In genomic region chr17:32437106-32437505, GRCm38 (mm10) we compare ENCODE assay signal across 21 mouse cellular contexts. TPM values are rescaled to one million over a fixed set of nuclear protein-coding genes. Genes with fewer than 3 reads are reported as not detected.
DNase-seq lines count a peak whose midpoint lies in the region; ATAC-seq lines count a peak whose summit lies in the region.
"Had no signal": no experiment of that assay in that cellular context is flagged by ENCODE, and none has a peak within 500 bp of the region (broad histone marks: within the 10 kb centered on the region; RNA-seq: fewer than 3 reads in every experiment).

No protein-coding gene starts in this region.

- intact Hi-C loops in heart, postnatal 36 days (cut with DNase I): no loop called here

- no peak for ATAC-seq in activated CD4-positive, CD25-positive, alpha-beta regulatory T cell, adult 4 months
- ATAC-seq: CD4-positive, CD25-positive, alpha-beta regulatory T cell, adult 4 months; forebrain, embryonic 13.5 days; forebrain, embryonic 15.5 days; forebrain, postnatal 0 days had no signal

- DNase-seq in adrenal gland, adult 8-10 months: peak; percentile 11
- DNase-seq in adrenal gland, adult 18-20 months (ENCODE audit: low spot score in 2 of 2): no peak
- DNase-seq in heart, adult 11 months: peak; percentile 83
- no peak for DNase-seq in heart, postnatal 36 days
- DNase-seq in NIH3T3 (ENCODE audit: low read depth) (peak; percentile 32), adipocyte (ENCODE audit: low spot score) (peak; percentile 81)
- no peak for DNase-seq in B cell, adult 2 months
- DNase-seq: cerebellum, adult 11-12 months; cerebellum, adult 2 months; cerebellum, adult 9-10 months; cerebellum, postnatal 10 days; cerebellum, postnatal 25 days; forebrain, postnatal 0 days had no signal

RNA-seq across cellular contexts. Expression of gene Pglyrp2, which starts 13.1 kb away (rescaled TPM):
- under 1 TPM; 0.11 to 0.62 (median 0.34) TPM for total RNA-seq in adrenal gland, adult 8-10 months (2022)
- total RNA-seq in adrenal gland, adult 18-20 months (2021): under 1 TPM; 0.17 to 0.54 TPM
- total RNA-seq in heart, postnatal 36 days (2021): not detected
- 10 to 100 TPM; 68.7 to 79.5 TPM for polyA plus RNA-seq in activated CD4-positive, CD25-positive, alpha-beta regulatory T cell, adult 4 months (2017; shearing (Covaris generic))
- total RNA-seq: forebrain, postnatal 0 days; gastrocnemius, adult 18-20 months had no signal
- polyA plus RNA-seq: cerebellum, adult 2 months; cortical plate, adult 2 months; embryonic facial prominence, embryonic 10.5 days; forebrain, embryonic 13.5 days; forebrain, embryonic 15.5 days; forebrain, postnatal 0 days had no signal

RNA-seq across cellular contexts. Expression of gene Cyp4f39, which starts 15.4 kb away (rescaled TPM):
- not detected for total RNA-seq in adrenal gland, adult 8-10 months (2022)
- total RNA-seq in adrenal gland, adult 18-20 months (2021): not detected
- not detected for total RNA-seq in heart, postnatal 36 days (2021)
- polyA plus RNA-seq in activated CD4-positive, CD25-positive, alpha-beta regulatory T cell, adult 4 months (2017; shearing (Covaris generic)): under 1 TPM in 1 of 2 experiments, not detected in 1; 0.68 TPM
- polyA plus RNA-seq: cortical plate, adult 2 months; G1E had no signal

RNA-seq across cellular contexts. Expression of gene Rasal3, which starts 33.7 kb away (rescaled TPM):
- total RNA-seq in adrenal gland, adult 8-10 months (2022): 1 to 10 TPM; 2.2 to 4.0 (median 2.5) TPM
- total RNA-seq in adrenal gland, adult 18-20 months (2021): 1 to 10 TPM; 2.0 to 3.0 TPM
- total RNA-seq in heart, postnatal 36 days (2021): under 1 TPM; 0.60 to 0.97 TPM
- polyA plus RNA-seq in activated CD4-positive, CD25-positive, alpha-beta regulatory T cell, adult 4 months (2017; shearing (Covaris generic)): 100 to 1,000 TPM; 123 to 158 TPM

RNA-seq across cellular contexts. Expression of gene Wiz, which starts 47.9 kb away (rescaled TPM):
- total RNA-seq in adrenal gland, adult 8-10 months (2022): 10 to 100 TPM; 45.4 to 81.3 (median 58.8) TPM
- total RNA-seq in adrenal gland, adult 18-20 months (2021): 10 to 100 TPM; 42.5 to 49.1 TPM
- 10 to 100 TPM; 18.9 to 19.1 TPM for total RNA-seq in heart, postnatal 36 days (2021)
- 10 to 100 TPM; 11.9 TPM for polyA plus RNA-seq in activated CD4-positive, CD25-positive, alpha-beta regulatory T cell, adult 4 months (2017; shearing (Covaris generic))

Comparison
In these comparisons a context has a peak if more than half of its experiments do, and no peak if none do; other contexts are left out.
1. DNase-seq: peak in adrenal gland, adult 8-10 months (single experiment), heart, adult 11 months (single experiment), NIH3T3 (single experiment) and adipocyte (single experiment); none in adrenal gland, adult 18-20 months (0 of 2), heart, postnatal 36 days (0 of 2) and B cell, adult 2 months (0 of 2).